Mouse (Mus musculus) T-helper 2 cell (primary cell): Measurements from ENCODE around the gene Fam222a.

ENCODE experiments used
- in situ Hi-C: fragments of 300-600 bp; cut with MboI, MseI; formaldehyde crosslinking; loops from one replicate; pipeline ENCODE4 v1.15.1; 2025; ENCODE audit warnings: high pct_unique_total_duplicates

The Fam222a gene

GRCm38 (mm10) chr5:114607651-114608050 lies 39.8 kb downstream of the Fam222a start:
- in situ Hi-C loops, result no loop called here

GRCm38 (mm10) chr5:114608516-114608915 lies 40.7 kb downstream of the Fam222a start:
- in situ Hi-C loops, result no loop called here

- in situ Hi-C loops, result no loop called here
Observed at GRCm38 (mm10) chr5:114611256-114611655, 43.4 kb downstream of the Fam222a start.

- in situ Hi-C loops, result no loop called here
Observed at GRCm38 (mm10) chr5:114611968-114612608, 44.3 kb downstream of the Fam222a start.

DNA sequence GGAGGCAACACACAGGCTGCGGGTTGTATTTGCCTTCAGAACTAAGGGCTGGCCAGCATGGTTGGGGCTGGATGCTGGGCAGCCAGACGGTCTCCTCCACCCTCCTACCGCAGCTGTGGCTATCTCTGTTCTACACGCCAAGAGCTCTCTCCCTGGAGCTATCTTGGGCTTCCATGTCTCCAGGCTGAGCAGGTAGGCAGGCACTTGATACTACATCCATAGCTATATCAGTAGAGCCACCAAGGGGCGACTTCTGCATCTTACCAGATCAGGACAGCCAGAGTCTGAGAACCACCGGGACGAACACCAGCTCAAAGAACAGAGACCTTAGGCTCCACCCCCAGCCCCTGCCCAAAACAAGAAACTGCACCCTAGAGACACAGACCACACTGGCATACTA lies 47.0 kb downstream of the Fam222a start:
- in situ Hi-C loops, result no loop called here

GRCm38 (mm10) chr5:114616336-114617061 lies 48.7 kb downstream of the Fam222a start:
- in situ Hi-C loops, result no loop called here

DNA sequence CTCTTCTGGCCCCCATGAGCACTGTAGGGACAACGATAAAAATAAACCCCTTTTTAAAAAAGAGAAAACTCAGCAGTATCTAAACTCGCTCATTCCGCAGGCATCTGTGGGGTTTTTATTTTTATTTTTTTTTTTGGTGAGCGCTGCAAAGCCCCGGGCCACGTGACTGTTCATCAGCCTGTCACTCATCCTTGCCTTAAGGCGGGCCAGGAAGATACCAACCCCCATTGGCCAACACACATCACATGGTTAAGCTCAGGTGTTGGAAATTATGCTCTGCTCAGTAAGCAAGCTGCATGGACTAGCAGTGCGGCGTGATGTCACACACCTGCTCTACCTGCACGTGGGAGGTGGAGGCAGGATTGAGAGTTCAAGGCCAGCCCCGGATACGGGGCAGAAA lies 50.0 kb downstream of the Fam222a start:
- in situ Hi-C loops, result no loop called here

- in situ Hi-C loops, result no loop called here
Observed at GRCm38 (mm10) chr5:114618851-114619250, 51.0 kb downstream of the Fam222a start.

- in situ Hi-C loops, result no loop called here
Observed at GRCm38 (mm10) chr5:114620305-114620704, 52.5 kb downstream of the Fam222a start.

- in situ Hi-C loops, result no loop called here
Observed at GRCm38 (mm10) chr5:114625590-114625989, 57.8 kb downstream of the Fam222a start.

- in situ Hi-C loops, result no loop called here
Observed at GRCm38 (mm10) chr5:114631336-114631735, 63.5 kb downstream of the Fam222a start.

- in situ Hi-C loops, result no loop called here
Observed at GRCm38 (mm10) chr5:114636091-114636490, 68.3 kb downstream of the Fam222a start.

GRCm38 (mm10) chr5:114638769-114639644 lies 71.2 kb downstream of the Fam222a start:
- in situ Hi-C loops, result no loop called here

DNA sequence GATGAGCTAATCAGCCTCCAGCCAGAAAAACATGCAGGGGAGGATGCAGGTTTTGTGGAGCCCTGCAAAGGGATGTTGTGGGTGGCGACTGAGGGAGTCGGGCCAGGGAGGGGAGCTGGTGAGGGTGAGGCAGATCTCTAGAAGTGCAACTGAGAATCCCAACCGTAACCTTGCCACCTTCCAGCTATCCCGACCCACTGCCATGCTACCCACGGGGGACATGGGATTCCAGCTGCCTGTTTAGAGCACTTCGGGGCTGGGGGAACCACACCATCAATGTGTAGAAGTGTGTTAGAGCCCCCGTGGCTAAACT lies 71.8 kb downstream of the Fam222a start:
- in situ Hi-C loops, result no loop called here

DNA sequence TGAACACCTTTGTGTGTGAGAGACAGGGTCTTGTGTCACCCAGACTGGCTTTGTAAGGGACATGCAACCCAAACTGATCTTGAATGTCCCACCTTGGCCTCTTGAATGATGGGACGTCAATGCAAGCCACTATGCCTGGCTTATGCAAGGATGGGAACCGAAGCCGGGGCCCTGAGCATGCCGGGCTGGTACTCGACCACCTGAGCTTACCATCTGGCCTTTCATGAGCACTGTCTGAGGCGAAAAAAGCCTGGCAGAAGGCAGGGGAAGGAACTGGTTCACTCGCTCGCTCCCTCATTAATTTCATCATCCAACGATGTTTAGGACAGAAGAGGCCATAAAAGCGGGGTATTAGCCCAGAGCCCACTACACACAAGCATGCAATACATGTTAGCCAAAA lies 73.0 kb downstream of the Fam222a start:
- in situ Hi-C loops, result no loop called here

DNA sequence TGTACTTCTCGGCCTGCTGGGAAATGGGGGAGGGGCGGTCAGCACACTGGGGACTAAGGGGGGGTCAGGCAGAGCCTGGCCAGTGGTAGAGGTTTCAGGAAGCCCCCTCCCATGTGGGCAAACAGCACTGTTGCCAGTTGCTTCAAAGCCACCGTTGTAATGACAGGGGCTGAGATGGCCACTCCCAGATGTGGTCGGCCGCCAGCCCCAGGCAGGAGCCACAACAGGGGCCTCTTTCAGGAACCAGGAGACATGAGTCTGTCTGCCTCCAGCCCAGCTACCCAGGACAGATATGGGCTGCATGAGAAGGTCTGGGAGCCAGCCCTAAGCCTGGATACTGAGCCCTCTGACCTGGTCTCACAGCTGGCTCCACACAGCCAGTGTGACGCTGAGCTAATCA lies 77.1 kb downstream of the Fam222a start:
- in situ Hi-C loops, result no loop called here

GRCm38 (mm10) chr5:114645916-114646315 lies 78.1 kb downstream of the Fam222a start:
- in situ Hi-C loops, result no loop called here

GRCm38 (mm10) chr5:114647211-114647974 lies 79.6 kb downstream of the Fam222a start:
- in situ Hi-C loops, result no loop called here

DNA sequence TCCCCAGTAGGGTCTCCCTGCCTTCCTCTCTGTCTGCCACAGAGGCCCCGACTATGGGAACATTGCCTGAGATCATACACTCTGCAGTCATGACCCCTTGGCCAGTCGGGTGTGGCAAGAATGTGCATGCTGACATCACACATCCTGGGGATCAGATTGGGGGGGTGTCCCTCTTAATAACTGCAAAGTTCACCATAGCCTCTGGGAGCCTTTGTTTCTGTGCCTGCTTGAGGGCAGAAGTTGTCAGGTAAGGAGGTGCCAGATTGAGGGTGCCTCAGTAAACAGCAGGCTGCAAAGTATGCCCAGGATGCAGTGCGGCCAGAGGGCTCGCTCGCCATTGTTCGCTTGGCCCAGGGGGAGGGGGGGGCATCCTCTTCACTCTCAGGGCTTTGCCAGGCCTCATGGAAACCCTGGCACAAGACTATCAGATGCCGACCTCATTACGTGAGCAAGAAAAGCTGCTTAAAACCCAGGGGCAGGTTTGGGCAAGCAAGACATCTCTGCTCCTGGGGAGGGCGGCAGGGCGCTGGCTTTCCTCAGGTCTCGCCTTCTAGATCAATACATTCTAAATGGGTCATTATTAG lies 81.0 kb downstream of the Fam222a start:
- in situ Hi-C loops, result no loop called here

DNA sequence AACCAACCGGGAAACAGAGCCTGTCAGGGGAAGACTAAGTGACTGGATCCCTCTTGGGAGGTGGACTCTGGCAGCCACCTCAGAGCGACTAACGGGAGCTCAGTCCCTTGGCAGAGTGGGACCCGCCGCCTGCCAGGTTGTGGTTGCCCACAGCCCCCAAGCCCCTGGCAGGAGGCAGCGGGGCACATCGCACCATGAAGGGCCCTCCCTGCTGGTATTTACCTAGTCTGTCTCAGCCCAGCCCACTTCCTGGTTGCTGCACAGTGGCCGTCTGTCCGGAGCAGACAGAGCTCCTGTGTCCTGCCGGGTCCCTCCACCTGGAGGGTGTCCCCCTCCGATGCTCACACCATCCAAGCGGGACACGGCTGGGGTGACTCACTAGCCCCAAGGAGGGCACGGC lies 83.2 kb downstream of the Fam222a start:
- in situ Hi-C loops, result no loop called here

DNA sequence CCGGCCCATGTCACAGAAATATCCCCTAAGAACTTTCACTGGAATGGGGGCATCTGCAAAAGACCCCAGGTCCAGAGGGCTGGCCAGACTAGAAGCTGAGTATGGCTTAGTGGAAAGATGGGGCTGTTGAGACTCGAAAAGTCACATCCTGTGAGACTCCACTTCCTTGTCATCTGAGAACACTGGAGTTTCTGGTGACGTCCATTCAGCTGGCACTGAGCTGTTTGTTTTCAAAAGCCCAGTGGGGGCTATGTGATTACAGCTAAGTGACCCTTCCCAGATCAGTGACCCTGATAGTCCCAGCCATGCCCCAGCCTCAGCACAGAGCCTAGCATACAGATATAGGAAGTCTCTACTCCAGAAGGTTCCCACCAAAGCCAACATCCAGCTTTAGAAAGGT lies 83.6 kb downstream of the Fam222a start:
- in situ Hi-C loops, result no loop called here
